Mouse (Mus musculus) left cerebral cortex, postnatal 10 days (tissue): ENCODE results near the gene Trak2. TPM values are rescaled to one million over a fixed set of nuclear protein-coding genes. Genes with fewer than 3 reads are reported as not detected.
A peak's percentile ranks its signal among the peaks of the same experiment; 100 is the strongest.

Source experiments
- DNase-seq, 2 experiments: peaks; one replicate each; pipeline ENCODE4 v3.0.0; 2021 to 2022; ENCODE audit warnings: low spot score in 2 of 2, mixed read lengths in 1 of 2; ENCODE audit errors: extremely low spot score in 1 of 2
- intact Hi-C: fragments of 180-260 bp; cut with DNase I; formaldehyde crosslinking; loops from one replicate; pipeline ENCODE4 v1.15.1; 2025
- total RNA-seq, 2 experiments: library from RNA; stranded (reverse); gene quantifications; 2 replicates each; pipeline ENCODE4 v1.2.3; 2021

Trak2 gene
- total RNA-seq, 2 experiments from 2014 or later: 145 to 154 TPM

DNA sequence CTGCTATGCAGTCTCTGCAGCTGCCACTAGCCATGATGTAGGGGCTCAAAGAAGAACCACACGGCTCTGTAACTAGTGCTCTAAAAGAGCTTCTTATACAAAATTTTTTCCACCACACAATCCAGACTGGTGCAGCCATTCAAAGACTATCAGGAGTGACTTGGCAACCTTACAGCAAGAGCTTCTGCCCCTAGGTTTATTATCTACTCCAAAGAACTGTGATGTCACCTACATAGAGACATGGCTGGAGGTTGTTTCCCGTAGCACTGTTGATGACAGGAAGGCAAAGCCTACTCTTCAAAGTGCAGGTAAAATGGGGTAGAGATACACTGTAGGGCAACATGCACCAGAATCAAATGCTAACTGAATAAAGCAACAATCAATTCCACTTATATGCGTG lies 17.5 kb downstream of the Trak2 start:
- intact Hi-C loops: no loop called here

DNA sequence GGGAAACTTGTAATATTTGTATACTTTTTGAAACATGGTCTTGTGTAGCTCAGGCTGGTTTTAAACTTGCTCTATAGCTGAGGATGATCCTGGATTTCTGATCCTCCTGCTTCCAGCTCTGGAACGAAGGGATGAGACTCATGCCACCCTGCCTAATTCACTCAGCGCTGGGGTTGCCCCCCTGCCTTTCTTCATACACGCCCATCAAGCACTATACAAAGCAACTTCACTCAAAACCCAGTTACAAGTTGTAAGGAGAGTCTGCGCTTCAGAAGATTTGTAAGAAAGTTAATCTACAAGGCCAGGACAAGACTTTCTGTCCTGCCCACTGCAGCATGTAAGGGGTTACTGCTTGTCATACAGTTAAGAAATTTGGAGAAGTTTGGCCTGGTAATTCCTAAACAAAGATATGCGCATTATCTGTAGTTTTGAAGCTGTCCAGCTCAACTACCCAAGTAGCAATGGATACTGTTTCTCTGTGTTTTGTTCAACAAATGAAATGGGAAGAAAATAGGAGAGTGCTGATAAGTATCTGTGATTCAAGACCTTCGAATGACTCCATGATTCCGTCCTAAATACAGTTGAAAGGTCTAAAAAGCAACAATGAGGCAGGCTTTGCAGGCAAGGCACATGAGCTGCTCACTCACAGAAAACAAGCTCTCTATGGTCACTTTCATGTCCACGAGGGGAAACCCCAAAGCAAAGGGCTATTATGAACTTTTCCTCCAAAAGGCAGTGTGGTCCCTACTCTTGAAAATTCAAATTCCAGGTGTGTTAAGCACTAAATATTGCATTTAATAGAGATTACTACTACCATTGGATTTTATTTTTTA lies 18.4 kb downstream of the Trak2 start:
- intact Hi-C loops: no loop called here
- no peak for DNase-seq

More for the DNA sequence above, 17.5 kb downstream of the Trak2 start:
- no peak for DNase-seq

DNA sequence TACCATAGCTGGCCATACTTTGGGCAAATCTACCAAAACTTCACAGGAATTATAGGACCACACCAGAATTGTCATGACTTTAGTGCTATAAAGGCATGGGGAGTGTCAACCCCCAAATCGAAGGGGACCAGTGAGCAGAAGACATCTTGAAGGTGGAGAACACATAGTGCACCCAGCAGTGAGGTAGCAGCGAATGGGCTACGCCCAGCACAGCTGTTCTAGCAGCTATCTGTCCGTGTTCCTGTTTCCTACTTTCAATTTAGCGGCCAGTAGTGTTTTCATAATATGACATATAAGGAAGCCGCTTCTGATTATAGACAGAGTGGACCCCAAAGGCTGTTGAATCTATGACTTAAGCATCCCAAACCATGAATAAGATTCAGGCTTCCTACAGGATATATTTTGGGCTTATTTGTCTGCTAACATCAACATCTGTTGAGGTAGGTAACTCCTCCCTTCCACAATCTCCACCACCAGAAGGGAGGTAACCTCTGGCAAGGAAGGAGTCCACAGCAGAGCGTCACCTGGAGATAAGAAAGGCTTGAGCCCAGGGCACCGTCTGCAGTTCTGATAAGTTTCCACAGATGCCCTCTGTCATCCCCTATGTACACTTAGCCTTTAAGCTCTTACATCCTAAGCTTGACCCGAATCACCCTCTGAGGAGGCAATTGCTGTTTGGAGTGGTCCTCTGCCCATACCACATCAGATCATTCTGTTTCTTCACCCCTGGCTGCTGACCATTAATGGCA lies 19.4 kb downstream of the Trak2 start:
- DNase-seq: no peak
- intact Hi-C loops: no loop called here

DNA sequence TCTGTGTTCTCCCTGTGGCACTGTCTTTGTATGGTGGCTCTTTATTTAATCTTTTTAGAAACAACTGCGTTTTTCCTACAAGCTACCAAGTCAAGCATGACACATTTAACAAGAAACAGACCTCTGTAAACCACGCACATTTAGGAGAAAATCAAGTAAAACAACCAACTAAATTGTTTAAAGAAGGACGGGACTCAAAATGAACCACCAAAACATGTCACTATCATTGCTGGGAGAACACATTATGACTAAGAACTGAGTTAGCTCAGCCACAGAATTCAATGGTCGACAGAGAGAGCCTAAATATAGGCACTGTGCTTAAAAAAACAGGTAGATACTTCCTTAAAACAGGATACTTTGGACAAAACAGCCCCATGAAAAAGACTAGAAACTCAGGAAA lies 20.2 kb downstream of the Trak2 start:
- intact Hi-C loops: no loop called here
- no peak for DNase-seq

DNA sequence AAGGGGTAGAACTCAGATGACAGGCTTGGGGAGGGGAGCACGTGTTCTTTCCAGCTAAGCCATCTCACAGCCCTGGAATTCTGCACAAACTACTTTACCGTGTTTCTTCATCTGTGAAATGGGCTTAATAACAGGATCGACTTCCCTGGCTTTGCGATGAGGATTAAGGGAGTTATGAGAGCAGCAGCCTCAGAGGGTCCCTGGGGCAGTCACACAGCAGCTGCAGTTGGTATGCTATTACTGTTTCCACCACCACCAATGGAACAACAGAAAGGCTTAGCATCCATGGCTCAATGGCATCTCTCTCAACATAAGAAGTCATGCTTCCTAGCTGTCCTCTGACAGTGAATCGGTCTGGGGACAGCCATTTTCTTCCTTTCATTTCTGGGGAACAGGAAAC lies 20.7 kb downstream of the Trak2 start:
- intact Hi-C loops: no loop called here
- no peak for DNase-seq

DNA sequence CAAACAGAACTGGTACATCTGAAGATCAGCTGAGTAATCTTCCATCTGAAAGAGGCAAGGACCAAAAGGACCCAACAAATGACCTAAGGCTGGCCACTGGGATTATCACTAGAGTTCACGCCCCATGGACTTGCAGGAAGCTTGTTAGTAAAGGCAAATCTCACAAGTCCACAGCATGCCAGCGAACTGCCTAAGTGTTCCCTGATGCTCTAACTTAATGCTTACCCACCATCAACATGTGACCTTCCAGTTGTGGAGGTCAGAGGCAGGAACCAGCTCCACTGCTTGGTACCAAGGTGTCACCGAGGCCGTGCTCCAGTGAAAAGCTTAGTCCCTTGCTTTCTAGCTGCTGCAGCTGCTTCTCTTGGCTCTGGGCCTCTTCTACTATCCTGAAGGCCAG lies 21.4 kb downstream of the Trak2 start:
- no peak for DNase-seq
- intact Hi-C loops: no loop called here

DNA sequence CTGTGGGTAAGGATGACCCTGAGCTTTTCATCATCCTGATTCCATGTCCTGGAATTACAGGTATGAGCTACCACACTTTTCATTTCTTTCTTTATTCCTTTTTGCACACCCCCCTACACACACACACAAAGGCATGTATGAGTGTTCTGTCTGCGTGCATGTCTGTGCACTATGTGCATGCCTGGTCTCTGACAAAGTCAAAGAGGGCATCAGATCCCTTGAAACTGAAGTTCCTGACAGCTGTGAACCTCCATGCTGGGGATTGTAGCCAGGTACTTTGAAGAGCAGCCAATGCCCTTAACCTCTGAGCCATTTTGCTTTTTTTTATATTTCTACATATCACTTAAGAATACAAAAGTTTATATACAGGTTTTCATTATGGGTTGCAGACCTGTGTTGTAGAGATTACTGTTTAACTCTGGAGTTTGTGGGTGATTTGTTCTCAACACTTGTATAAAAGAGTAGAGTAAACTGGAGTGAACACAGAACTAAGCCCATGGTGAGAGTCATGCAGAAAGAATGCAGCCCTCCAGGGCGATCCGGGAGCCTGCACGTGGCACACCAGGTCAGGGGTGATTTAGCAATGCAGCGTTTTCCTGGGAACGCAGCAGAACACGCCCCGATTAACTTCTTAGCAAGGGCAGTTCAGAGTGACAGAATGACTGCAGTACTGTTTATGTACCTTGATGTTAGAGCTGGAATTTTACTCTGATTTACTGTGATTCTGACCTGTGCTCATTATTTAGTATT lies 22.2 kb downstream of the Trak2 start:
- intact Hi-C loops: no loop called here

DNA sequence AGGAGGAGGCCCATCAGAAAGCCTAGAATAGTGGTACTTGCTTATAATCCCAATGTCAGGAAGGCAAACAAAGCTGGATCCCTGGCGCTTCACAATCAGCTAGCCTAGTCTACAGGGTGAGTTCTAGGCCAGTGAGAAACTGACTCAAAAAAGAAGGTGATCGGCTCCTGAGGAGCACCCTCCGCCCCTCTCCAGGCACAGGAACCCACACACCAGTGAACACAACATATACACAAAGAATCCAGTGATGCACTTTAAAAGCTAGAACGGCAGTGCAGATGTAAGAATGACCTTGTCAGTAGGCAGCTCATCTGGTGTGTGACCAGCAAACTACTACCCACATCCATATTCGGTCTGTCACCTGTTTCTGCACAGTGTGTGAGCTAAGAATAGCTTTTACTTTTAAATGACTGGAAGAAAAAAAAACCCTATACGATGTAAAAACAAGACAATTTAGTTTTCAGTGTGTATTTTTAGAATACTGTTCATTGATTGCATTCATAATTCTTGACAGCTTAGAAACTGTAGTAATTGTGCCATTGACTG lies 23.6 kb downstream of the Trak2 start:
- intact Hi-C loops: no loop called here
- DNase-seq: no peak

More for the DNA sequence above, 22.2 kb downstream of the Trak2 start:
- peak in 1 of 2 experiments; percentile 50 for DNase-seq

DNA sequence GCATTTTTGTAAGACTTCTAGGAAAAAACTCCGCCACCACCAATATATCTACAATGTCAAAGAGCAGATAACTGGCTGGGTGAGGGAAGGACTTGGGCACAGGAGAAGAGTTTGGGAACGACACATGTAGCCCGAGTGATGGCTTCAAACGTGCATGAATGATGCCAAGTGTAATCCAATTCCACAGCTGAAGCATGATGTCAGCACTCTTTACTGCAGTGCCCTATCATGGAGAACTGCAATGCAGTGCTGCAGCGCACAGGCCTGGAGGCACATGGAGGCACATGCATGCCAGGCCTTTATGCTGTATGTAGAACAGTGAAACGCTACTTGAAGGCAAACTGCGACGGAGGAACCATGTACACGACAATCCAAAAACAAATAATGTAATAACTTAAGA lies 26.5 kb downstream of the Trak2 start:
- no peak for DNase-seq
- intact Hi-C loops: no loop called here

DNA sequence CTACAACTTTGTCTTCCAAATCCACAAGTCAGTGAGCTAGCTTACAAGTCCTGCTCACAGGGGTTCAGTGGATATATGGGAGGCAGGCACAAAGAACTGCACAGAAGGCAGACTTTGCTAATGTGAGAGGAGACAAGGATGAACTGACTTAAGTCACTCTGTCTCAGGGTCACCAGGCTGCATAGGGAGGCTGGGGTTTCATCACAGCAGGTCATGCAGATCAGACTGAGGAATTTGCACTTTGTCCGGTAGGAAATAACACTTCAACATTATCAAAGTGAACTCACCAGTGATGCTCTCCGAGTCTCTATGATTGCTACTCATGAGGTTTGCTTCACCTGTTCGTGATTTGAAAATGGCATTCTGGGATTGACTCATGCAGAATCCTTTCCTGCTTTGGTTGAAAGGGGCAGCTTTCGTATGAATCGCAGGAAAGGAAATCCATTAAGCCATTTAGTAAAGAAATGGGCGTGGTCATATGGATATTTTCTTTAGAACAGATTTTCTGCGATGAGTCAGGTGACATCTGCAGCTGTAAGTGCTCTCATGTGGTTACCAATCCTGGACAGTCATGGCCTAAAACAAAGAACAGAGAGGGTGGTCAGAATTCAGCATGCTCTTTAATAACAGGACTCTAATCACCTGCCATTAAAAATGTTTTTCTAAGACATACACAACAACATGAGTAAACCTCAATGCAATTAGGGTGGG lies 27.1 kb downstream of the Trak2 start:
- intact Hi-C loops: no loop called here

DNA sequence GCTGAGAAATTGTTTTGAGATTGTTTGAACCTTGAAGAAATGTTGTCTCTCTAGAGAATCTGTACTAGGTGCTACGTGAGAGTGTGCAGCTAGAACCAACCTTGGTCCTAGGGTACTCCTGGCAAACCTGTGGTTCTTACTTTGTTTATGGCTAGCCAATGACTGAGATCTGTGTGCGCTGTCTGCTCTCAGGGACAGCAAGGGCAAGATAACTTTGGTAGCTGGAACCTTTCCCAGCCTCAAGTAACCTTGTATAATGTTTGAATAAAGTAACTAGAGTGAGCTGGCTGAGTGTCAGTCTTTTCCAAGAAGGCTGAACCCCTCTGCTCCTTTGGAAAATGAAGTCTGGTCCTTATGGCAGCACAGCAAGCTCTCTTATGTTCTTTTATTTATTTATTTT lies 27.7 kb downstream of the Trak2 start:
- DNase-seq: no peak
- intact Hi-C loops: no loop called here

More for the DNA sequence above, 27.1 kb downstream of the Trak2 start:
- no peak for DNase-seq

DNA sequence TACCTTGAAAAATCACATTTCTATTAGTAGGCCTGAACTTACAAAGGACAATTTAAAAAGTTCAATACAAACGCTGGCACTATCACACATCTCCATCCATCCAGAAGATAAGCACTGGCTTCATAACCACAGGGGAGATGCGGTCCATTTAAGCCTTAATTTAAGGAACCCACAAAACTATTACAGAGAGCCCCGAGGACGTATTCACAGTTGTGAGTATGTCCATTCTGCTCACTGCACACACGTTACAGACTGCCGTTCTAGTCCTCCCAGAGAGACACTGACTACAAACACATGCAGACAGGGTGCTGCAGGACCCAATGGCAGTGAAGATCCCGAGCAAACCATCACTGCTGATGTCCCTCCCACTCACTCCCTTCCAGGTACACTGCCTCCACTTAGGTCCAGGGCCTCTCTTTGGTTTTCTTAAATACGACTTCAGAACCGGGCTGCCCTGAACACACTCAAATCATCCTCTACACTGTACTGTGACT lies 35.6 kb downstream of the Trak2 start:
- intact Hi-C loops: no loop called here

DNA sequence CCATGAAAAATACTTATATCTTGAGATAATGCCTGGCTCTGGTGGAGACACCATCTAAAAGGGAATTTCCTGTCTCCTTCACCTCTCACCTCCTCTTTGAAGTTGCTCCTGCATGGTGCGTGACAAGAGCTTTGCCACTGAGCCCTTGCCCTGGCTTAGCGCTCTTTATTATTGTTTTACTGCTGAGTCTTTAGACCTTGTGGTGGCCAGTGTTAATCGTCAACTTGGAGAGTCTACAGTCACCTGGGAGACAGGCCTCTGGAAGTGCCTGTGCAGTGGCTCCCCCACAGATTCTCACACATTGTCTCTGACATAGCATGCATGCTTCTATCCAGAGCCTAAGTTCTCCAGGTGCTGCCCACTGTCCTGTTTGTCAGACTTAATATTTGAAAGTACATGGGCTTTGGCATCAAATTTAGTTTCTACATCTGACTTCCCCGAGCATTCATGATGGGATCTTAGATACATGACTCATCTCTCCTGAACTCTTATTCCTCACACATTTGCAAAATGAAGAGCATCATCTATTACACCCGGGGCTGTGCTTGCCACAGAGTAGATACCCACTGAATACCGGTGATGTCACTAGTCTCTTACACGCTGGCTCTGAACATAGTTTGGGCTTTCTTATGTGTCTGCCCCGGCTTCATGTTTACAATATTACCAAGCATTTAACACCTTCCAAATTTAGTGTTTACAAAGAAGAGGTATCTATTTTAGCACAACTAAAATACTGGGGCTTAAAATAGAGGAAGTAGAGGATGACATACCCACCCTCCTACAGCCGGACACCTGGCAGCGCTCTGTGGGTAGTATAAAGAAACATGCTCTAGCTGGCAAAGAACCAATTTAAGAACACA lies 36.3 kb downstream of the Trak2 start:
- no peak for DNase-seq
- intact Hi-C loops: no loop called here

More for the DNA sequence above, 35.6 kb downstream of the Trak2 start:
- DNase-seq: no peak

DNA sequence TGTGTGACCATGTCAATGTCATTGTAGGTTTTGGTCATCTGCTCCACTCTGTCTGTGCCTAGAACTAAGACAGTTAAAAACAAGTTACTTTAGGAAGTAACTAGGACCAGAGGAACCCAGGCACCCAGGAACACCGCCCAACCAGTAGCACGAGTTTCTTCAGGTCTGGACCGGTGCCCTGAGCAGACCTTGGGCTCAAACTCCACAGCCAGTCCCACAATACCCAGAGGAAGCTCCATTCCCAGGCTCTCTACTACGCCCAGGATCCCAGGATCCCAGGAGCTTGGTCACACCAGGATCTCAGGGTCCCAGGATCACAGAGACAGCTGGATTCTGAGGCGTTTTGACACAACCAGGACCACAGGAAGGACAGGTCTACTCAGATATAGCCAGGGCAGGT lies 46.6 kb downstream of the Trak2 start:
- intact Hi-C loops: loop anchor here (5.0 kb wide), 1 partner anchor 46 kb away; the partner anchor contains the start of genes Stradb and Trak2
- no peak for DNase-seq

DNA sequence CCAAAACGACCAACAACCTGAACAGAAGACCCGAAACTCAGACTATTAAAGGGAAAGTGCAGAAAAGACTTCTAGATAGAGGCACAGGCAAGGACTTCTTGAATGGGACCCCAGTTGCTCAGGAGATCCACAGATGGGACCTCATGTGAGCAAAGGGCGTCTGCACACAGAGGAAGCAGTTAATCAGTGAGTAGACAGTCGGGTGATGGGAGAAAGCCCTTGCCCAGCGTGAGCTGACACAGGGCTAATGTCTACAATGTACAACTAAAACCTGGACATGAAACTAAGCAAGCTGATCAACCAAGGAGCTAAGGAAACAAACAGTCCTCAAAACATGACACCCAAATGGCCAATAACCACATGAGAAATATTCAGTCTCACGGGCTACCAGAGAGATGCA lies 55.7 kb downstream of the Trak2 start:
- intact Hi-C loops: loop anchor here (10.0 kb wide), 1 partner anchor 187 kb away; no protein-coding TSS in a partner anchor
- no peak for DNase-seq

DNA sequence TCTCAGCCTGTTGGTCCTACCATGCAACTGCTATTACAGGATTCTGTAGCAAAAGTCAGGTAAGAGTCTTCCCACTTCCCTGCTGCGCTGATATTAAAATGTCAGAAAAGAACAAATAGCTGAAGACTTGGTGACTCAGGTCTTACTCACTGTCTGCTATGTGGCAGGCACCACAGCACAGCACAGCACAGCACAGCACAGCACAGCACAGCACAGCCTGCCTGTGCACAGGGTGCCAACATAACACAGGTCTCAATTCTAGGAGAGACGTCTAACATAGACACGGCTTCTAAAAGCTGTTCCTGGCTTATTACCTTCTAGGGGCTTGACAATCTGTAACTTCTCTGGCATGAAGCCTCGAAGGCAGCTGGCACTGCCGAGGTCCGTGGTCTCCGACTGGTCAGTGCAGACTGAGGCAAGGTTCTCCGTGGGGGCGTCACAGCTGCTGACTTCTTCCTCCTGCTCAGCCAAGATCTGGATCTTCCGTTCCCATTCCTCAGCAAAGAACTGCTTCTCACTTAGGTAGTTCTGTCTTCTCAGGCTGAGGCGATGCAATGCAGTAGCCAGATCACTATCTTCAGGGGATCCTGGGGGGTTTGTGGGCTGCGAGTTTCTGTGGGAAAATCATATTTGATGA lies 63.5 kb downstream of the Trak2 start:
- intact Hi-C loops: loop anchor here (5.0 to 10.0 kb wide), 4 partner anchors 63 to 435 kb away; partner anchors contain the start of genes Stradb and Trak2
- no peak for DNase-seq

DNA sequence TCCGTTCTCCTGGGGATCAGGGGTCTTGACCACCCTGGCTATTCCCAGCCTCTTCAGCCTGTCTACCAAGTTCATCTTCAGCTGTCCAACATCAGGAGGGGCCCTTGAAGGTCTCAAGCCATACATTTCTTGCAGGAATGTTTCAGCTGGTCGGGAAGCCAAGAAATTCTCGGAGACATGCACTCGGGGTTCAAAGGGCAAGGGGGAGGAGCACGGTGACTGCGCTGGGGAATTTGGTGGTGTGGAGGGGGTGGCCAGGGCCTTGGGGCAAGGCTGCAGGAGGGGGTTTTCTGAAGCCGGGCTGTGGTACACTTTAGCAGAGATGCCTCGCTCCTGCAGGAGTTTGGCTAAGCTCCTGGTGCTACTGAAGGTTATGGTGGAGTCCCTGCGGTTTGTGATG lies 69.5 kb downstream of the Trak2 start:
- intact Hi-C loops: loop anchor here (10.0 kb wide), 1 partner anchor 429 kb away; no protein-coding TSS in a partner anchor
- no peak for DNase-seq
